Mouse (Mus musculus) midbrain, embryonic 12.5 days (tissue): ENCODE results near the gene Slc27a2. TPM values are rescaled to one million over a fixed set of nuclear protein-coding genes. Genes with fewer than 3 reads are reported as not detected.

ENCODE experiments used
- ATAC-seq: fragments of 200-750 bp; cut with Nextera tagmentation; 2 replicates; pipeline ENCODE4 v1.8.0; 2017; ENCODE audit warnings: low read depth, moderate TSS enrichment, moderate library complexity; ENCODE audit not compliant: low FRiP score
- H3K27ac ChIP-seq: fragments of 300-500 bp; sonication (generic); replicated peaks from 2 replicates; pipeline ENCODE4 v1.5.1; 2016; ENCODE audit warnings: mild to moderate bottlenecking
- H3K27me3 ChIP-seq: fragments of 300-500 bp; sonication (generic); 2 replicates; pipeline ENCODE4 v1.6.1; 2016; ENCODE audit warnings: mild to moderate bottlenecking
- H3K36me3 ChIP-seq: fragments of 300-500 bp; sonication (generic); 2 replicates; pipeline ENCODE4 v1.6.1; 2016
- H3K4me1 ChIP-seq: fragments of 300-500 bp; sonication (generic); 2 replicates; pipeline ENCODE4 v1.6.1; 2016
- H3K4me2 ChIP-seq: fragments of 300-500 bp; sonication (generic); replicated peaks from 2 replicates; pipeline ENCODE4 v1.6.1; 2016; ENCODE audit warnings: mild to moderate bottlenecking, moderate library complexity
- H3K4me3 ChIP-seq: fragments of 300-500 bp; sonication (generic); 2 replicates; pipeline ENCODE4 v1.5.1; 2016; ENCODE audit warnings: mild to moderate bottlenecking
- H3K9ac ChIP-seq: fragments of 300-500 bp; sonication (generic); replicated peaks from 2 replicates; pipeline ENCODE4 v1.6.1; 2016; ENCODE audit warnings: mild to moderate bottlenecking, moderate library complexity
- H3K9me3 ChIP-seq: fragments of 300-500 bp; sonication (generic); 2 replicates; pipeline ENCODE4 v1.6.1; 2016; ENCODE audit warnings: mild to moderate bottlenecking
- WGBS: fragments of 180-500 bp; shearing (Covaris S2); methylation state at CpG from one replicate; pipeline ENCODE4 v1.1.7; 2016; 5-methylcytosine and 5-hydroxymethylcytosine counted together
- polyA plus RNA-seq: library from polyadenylated mRNA; unstranded; fragments of >200 nt; fragmentation: Nextera tagmentation; extraction: Ambion mirVana; gene quantifications from 2 replicates; pipeline ENCODE4 v1.2.1, GENCODE M21; 2016

The Slc27a2 gene
- polyA plus RNA-seq, 1 experiment from 2014 or later, result 4.5 TPM

- Histone ChIP-seq H3K27ac (no peak overlapping the region), H3K4me2 (no peak overlapping the region)
Measured at GRCm38 (mm10) chr2:126618470-126619179, 66.4 kb downstream of the Slc27a2 start.

GRCm38 (mm10) chr2:126619249-126619704 lies 67.1 kb downstream of the Slc27a2 start, which contains the start of gene Hdc:
Gene Hdc, minus strand, starts transcription at chr2:126619299.
- H3K9me3 ChIP-seq, result no peaks in the 10 kb centered on the region
- no peak within 1 kb of the TSS for H3K4me3 ChIP-seq
- H3K27ac ChIP-seq, result no peak within 1 kb of the TSS
- peaks cover 4% of the 10 kb centered on the region; the same call in 1 of the 2 replicates for H3K4me1 ChIP-seq
- no peak within 1 kb of the TSS for H3K9ac ChIP-seq
- no peaks in the 10 kb centered on the region for H3K27me3 ChIP-seq
- no peak for ATAC-seq
- H3K4me2 ChIP-seq, result no peak within 1 kb of the TSS
- WGBS, result 79% methylated on average over 14 of the region's 14 CpGs
- no peaks in the 10 kb centered on the region for H3K36me3 ChIP-seq

More at GRCm38 (mm10) chr2:126618470-126619179, 66.4 kb downstream of the Slc27a2 start:
- H3K27me3 ChIP-seq, result no peaks in the 10 kb centered on the region
- ATAC-seq, result no peak
- no peak overlapping the region for H3K9ac ChIP-seq
- H3K9me3 ChIP-seq, result no peaks in the 10 kb centered on the region
- H3K4me3 ChIP-seq, result no peak overlapping the region
- peaks cover 4% of the 10 kb centered on the region; the same call in 1 of the 2 replicates for H3K4me1 ChIP-seq
- no peaks in the 10 kb centered on the region for H3K36me3 ChIP-seq
- WGBS, result 26% methylated on average over 8 of the region's 8 CpGs

- no peak overlapping the region for H3K27ac ChIP-seq
- no peak overlapping the region for H3K4me2 ChIP-seq
- no peak overlapping the region for H3K9ac ChIP-seq
- no peaks in the 10 kb centered on the region for H3K9me3 ChIP-seq
- WGBS, result 86% methylated on average over 2 of the region's 2 CpGs
- no peaks in the 10 kb centered on the region for H3K27me3 ChIP-seq
- no peak overlapping the region for H3K4me3 ChIP-seq
- peaks cover 9% of the 10 kb centered on the region; the same call in 1 of the 2 replicates for H3K36me3 ChIP-seq
- no peak for ATAC-seq
- H3K4me1 ChIP-seq, result peaks cover 4% of the 10 kb centered on the region; the same call in 1 of the 2 replicates
Measured at GRCm38 (mm10) chr2:126622455-126622854, 70.2 kb downstream of the Slc27a2 start.

GRCm38 (mm10) chr2:126623138-126623537 lies 70.9 kb downstream of the Slc27a2 start:
- no peak overlapping the region for H3K4me2 ChIP-seq
- no peak overlapping the region for H3K4me3 ChIP-seq
- H3K9ac ChIP-seq, result no peak overlapping the region
- H3K36me3 ChIP-seq, result peaks cover 9% of the 10 kb centered on the region; the same call in 1 of the 2 replicates
- H3K4me1 ChIP-seq, result peaks cover 4% of the 10 kb centered on the region; the same call in 1 of the 2 replicates
- no peak for ATAC-seq
- H3K27me3 ChIP-seq, result no peaks in the 10 kb centered on the region
- no peak overlapping the region for H3K27ac ChIP-seq
- H3K9me3 ChIP-seq, result no peaks in the 10 kb centered on the region

- WGBS, result 85% methylated on average over 9 of the region's 9 CpGs
- Histone ChIP-seq H3K9ac (no peak overlapping the region), H3K27me3 (no peaks in the 10 kb centered on the region)
Measured at GRCm38 (mm10) chr2:126628455-126628995, 76.3 kb downstream of the Slc27a2 start.

GRCm38 (mm10) chr2:126633165-126633564 lies 81.0 kb downstream of the Slc27a2 start:
- peaks cover 47% of the 10 kb centered on the region for H3K36me3 ChIP-seq
- 97% methylated on average over 2 of the region's 2 CpGs for WGBS
- ATAC-seq, result no peak
- no peak overlapping the region for H3K9ac ChIP-seq
- no peak overlapping the region for H3K27ac ChIP-seq
- H3K4me1 ChIP-seq, result no peaks in the 10 kb centered on the region
- no peaks in the 10 kb centered on the region for H3K9me3 ChIP-seq
- no peak overlapping the region for H3K4me2 ChIP-seq
- no peaks in the 10 kb centered on the region for H3K27me3 ChIP-seq
- no peak overlapping the region for H3K4me3 ChIP-seq

More at GRCm38 (mm10) chr2:126628455-126628995, 76.3 kb downstream of the Slc27a2 start:
- Histone ChIP-seq H3K4me1 (no peaks in the 10 kb centered on the region), H3K36me3 (peaks cover 42% of the 10 kb centered on the region), H3K4me3 (no peak overlapping the region), H3K4me2 (no peak overlapping the region), H3K9me3 (no peaks in the 10 kb centered on the region), H3K27ac (no peak overlapping the region)
- ATAC-seq, result no peak

- Histone ChIP-seq H3K4me2 (no peak overlapping the region), H3K4me1 (no peaks in the 10 kb centered on the region), H3K4me3 (no peak overlapping the region), H3K9ac (no peak overlapping the region), H3K36me3 (peaks cover 52% of the 10 kb centered on the region), H3K27me3 (no peaks in the 10 kb centered on the region), H3K9me3 (0 out of 2 replicates have a peak, but pooled peaks cover 4% of the 10 kb centered on the region), H3K27ac (no peak overlapping the region)
- 87% methylated on average over 12 of the region's 12 CpGs for WGBS
- ATAC-seq, result no peak
Measured at GRCm38 (mm10) chr2:126635939-126636823, 84.0 kb downstream of the Slc27a2 start.

Other genes starting within 250 kb of the Slc27a2 start
- gene Atp8b4, start 51.7 kb upstream of the Slc27a2 start, polyA plus RNA-seq, result 0.09 TPM in 1 of 2 replicates, not detected in the other
- gene Hdc, start 66.9 kb downstream of the Slc27a2 start, polyA plus RNA-seq, result 0.27 and 0.52 TPM in 2 replicates
- gene Gabpb1, start 123.9 kb downstream of the Slc27a2 start, polyA plus RNA-seq, result 76.4 and 78.0 TPM in 2 replicates
- gene Usp8, start 154.9 kb downstream of the Slc27a2 start, polyA plus RNA-seq, result 40.6 and 40.9 TPM in 2 replicates
- gene Usp50, start 231.1 kb downstream of the Slc27a2 start, polyA plus RNA-seq, result 3.0 and 3.5 TPM in 2 replicates